Comparison of ENCODE assay signal across 14 mouse cellular contexts in the genomic region with DNA sequence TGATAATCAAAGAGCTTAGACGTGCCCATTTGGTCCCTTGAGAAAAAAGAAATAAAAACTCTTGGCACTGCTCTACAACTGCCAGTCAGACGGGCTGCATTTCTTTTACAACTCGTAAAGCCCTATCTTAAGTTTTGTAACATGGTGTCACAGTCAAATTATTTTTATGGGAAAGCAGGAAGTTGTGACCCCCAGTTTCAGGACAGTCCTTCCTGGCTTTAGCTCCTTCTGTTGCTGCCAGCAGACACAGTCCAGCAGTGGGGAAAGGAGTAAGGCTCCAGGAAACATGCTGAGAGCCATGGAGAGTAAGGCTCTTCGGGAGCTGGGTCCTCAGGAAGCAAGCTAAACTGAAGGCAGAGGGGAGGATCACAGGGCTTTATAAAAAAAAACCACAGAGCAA. TPM values are rescaled to one million over a fixed set of nuclear protein-coding genes. Genes with fewer than 3 reads are reported as not detected.
DNase-seq lines count a peak whose midpoint lies in the region; ATAC-seq and TF ChIP-seq lines count a peak whose summit lies in the region.
"Had no signal": no experiment of that assay in that cellular context is flagged by ENCODE, and none has a peak within 500 bp of the region (broad histone marks: within the 10 kb centered on the region; RNA-seq: fewer than 3 reads in every experiment).

No protein-coding gene starts in this region.

- H3K4me2 ChIP-seq in heart, embryonic 11.5 days, result no peak overlapping the region
- no peak overlapping the region for H3K4me2 ChIP-seq in lung, embryonic 14.5 days
- H3K4me2 ChIP-seq in neural tube, embryonic 15.5 days, result no peak overlapping the region
- H3K4me2 ChIP-seq: limb, embryonic 13.5 days; midbrain, embryonic 13.5 days had no signal

- no peak for ATAC-seq in heart, embryonic 11.5 days (replicated peaks; ENCODE audit: insufficient number of reproducible peaks, low FRiP score, low TSS enrichment)
- no peak for ATAC-seq in lung, embryonic 14.5 days (ENCODE audit: insufficient read depth)
- ATAC-seq in neural tube, embryonic 15.5 days (ENCODE audit: low FRiP score), result peak; percentile 15; the same call in 1 of the 2 replicates
- ATAC-seq: midbrain, embryonic 13.5 days had no signal

- H3K4me1 ChIP-seq in heart, embryonic 11.5 days (ENCODE audit: control insufficient read depth, insufficient read depth, low read length), result peaks cover 3% of the 10 kb centered on the region; the same call in 1 of the 2 replicates
- H3K4me1 ChIP-seq in lung, embryonic 14.5 days (ENCODE audit: insufficient read depth), result peaks cover 21% of the 10 kb centered on the region
- H3K4me1 ChIP-seq in neural tube, embryonic 15.5 days, result peaks cover 17% of the 10 kb centered on the region

- no peak overlapping the region for H3K9ac ChIP-seq in heart, embryonic 11.5 days (ENCODE audit: low read depth, low read length)
- H3K9ac ChIP-seq in lung, embryonic 14.5 days, result no peak overlapping the region
- H3K9ac ChIP-seq in neural tube, embryonic 15.5 days (replicated peaks), result no peak overlapping the region
- H3K9ac ChIP-seq: limb, embryonic 13.5 days; midbrain, embryonic 13.5 days had no signal

- no peaks in the 10 kb centered on the region for H3K36me3 ChIP-seq in heart, embryonic 11.5 days (ENCODE audit: control insufficient read depth, insufficient read depth, low read length)
- H3K36me3 ChIP-seq in lung, embryonic 14.5 days (ENCODE audit: insufficient read depth), result peaks cover 44% of the 10 kb centered on the region
- peaks cover 70% of the 10 kb centered on the region for H3K36me3 ChIP-seq in neural tube, embryonic 15.5 days

- TF ChIP-seq CTCF in lung, embryonic 14.5 days (IDR thresholded peaks at IDR 0.05; ENCODE audit: low read depth), result no peak

- peak; percentile 97 for DNase-seq in heart, adult 11 months
- DNase-seq in lung, embryonic 14.5 days, result peak; percentile 54
- DNase-seq in lung, postnatal 14 days, result no peak
- DNase-seq in heart, postnatal 4 days, result peak; percentile 40
- no peak for DNase-seq in urinary bladder, adult 2 months (ENCODE audit: low spot score)
- DNase-seq in ovary, postnatal 14 days (ENCODE audit: low spot score), result no peak
- DNase-seq: adrenal gland, postnatal 25 days had no signal

- no peaks in the 10 kb centered on the region for H3K27me3 ChIP-seq in heart, embryonic 11.5 days (ENCODE audit: control insufficient read depth, insufficient read depth, low read length)
- no peaks in the 10 kb centered on the region for H3K27me3 ChIP-seq in lung, embryonic 14.5 days (ENCODE audit: insufficient read depth, low read length)
- no peaks in the 10 kb centered on the region for H3K27me3 ChIP-seq in neural tube, embryonic 15.5 days (replicated peaks)
- H3K27me3 ChIP-seq: limb, embryonic 13.5 days; midbrain, embryonic 13.5 days had no signal

- H3K9me3 ChIP-seq in heart, embryonic 11.5 days (replicated peaks; ENCODE audit: control insufficient read depth, low read length), result no peaks in the 10 kb centered on the region
- H3K9me3 ChIP-seq in lung, embryonic 14.5 days (ENCODE audit: low read depth, low read length), result no peaks in the 10 kb centered on the region
- no peaks in the 10 kb centered on the region for H3K9me3 ChIP-seq in neural tube, embryonic 15.5 days (replicated peaks)
- H3K9me3 ChIP-seq: limb, embryonic 13.5 days; midbrain, embryonic 13.5 days had no signal

- H3K4me3 ChIP-seq in heart, embryonic 11.5 days (ENCODE audit: low read depth, low read length), result no peak overlapping the region
- H3K4me3 ChIP-seq in lung, embryonic 14.5 days (ENCODE audit: low read depth, low read length), result no peak overlapping the region
- no peak overlapping the region for H3K4me3 ChIP-seq in neural tube, embryonic 15.5 days (replicated peaks)
- H3K4me3 ChIP-seq: limb, embryonic 13.5 days; midbrain, embryonic 13.5 days had no signal

- 47% methylated on average over 4 of the region's 4 CpGs for WGBS in heart, embryonic 11.5 days (ENCODE audit: insufficient replicate concordance)
- 44% methylated on average over 4 of the region's 4 CpGs for WGBS in lung, embryonic 14.5 days
- 60% methylated on average over 4 of the region's 4 CpGs for WGBS in neural tube, embryonic 15.5 days

- H3K27ac ChIP-seq in heart, embryonic 11.5 days (ENCODE audit: low read depth, low read length), result no peak overlapping the region
- peak overlapping the region; percentile 63 for H3K27ac ChIP-seq in lung, embryonic 14.5 days (ENCODE audit: low read depth)
- peak overlapping the region; percentile 56 for H3K27ac ChIP-seq in neural tube, embryonic 15.5 days (replicated peaks)
- H3K27ac ChIP-seq: limb, embryonic 13.5 days; midbrain, embryonic 13.5 days had no signal

RNA-seq across cellular contexts. Expression of a gene that starts 17.5 kb away (rescaled TPM):
- polyA plus RNA-seq in heart, embryonic 11.5 days (2014; fragmentation: Nextera tagmentation; extraction: Ambion mirVana), result 1.3 and 1.8 TPM in 2 replicates
- 17.2 and 17.7 TPM in 2 replicates for polyA plus RNA-seq in lung, embryonic 14.5 days (2014; fragmentation: Nextera tagmentation; extraction: Ambion mirVana)
- total RNA-seq in heart, postnatal 4 days (2021), result 1 to 10 TPM; 7.7 to 8.9 TPM
- 34.1 and 34.5 TPM in 2 replicates for polyA plus RNA-seq in neural tube, embryonic 15.5 days (2015; fragmentation: Nextera tagmentation; extraction: Ambion mirVana)
- polyA plus RNA-seq in urinary bladder, adult 2 months (2012; rRNA removed), result 12.6 and 16.8 TPM in 2 replicates

RNA-seq across cellular contexts. Expression of a gene that starts 23.2 kb away (rescaled TPM):
- 0.28 and 0.56 TPM in 2 replicates for polyA plus RNA-seq in heart, embryonic 11.5 days (2014; fragmentation: Nextera tagmentation; extraction: Ambion mirVana)
- polyA plus RNA-seq in lung, embryonic 14.5 days (2014; fragmentation: Nextera tagmentation; extraction: Ambion mirVana), result 0.63 and 0.76 TPM in 2 replicates
- total RNA-seq in heart, postnatal 4 days (2021), result 1 to 10 TPM; 4.5 to 5.7 TPM
- 0.61 and 0.88 TPM in 2 replicates for polyA plus RNA-seq in neural tube, embryonic 15.5 days (2015; fragmentation: Nextera tagmentation; extraction: Ambion mirVana)
- polyA plus RNA-seq in urinary bladder, adult 2 months (2012; rRNA removed), result 11.6 and 15.2 TPM in 2 replicates

RNA-seq across cellular contexts. Expression of a gene that starts 56.1 kb away (rescaled TPM):
- polyA plus RNA-seq in heart, embryonic 11.5 days (2014; fragmentation: Nextera tagmentation; extraction: Ambion mirVana), result not detected in 2 replicates
- polyA plus RNA-seq in lung, embryonic 14.5 days (2014; fragmentation: Nextera tagmentation; extraction: Ambion mirVana), result not detected in 2 replicates
- not detected for total RNA-seq in heart, postnatal 4 days (2021)
- polyA plus RNA-seq in neural tube, embryonic 15.5 days (2015; fragmentation: Nextera tagmentation; extraction: Ambion mirVana), result not detected in 2 replicates
- polyA plus RNA-seq in urinary bladder, adult 2 months (2012; rRNA removed), result not detected in 2 replicates
- total RNA-seq: adrenal gland, postnatal 25 days; layer of hippocampus, adult 8-10 months had no signal
- polyA plus RNA-seq: C2C12; limb, embryonic 13.5 days; midbrain, embryonic 13.5 days; stomach, embryonic 14.5 days had no signal

Comparison
In these comparisons a context has a peak if more than half of its experiments do, and no peak if none do; other contexts are left out.
1. DNase-seq: peak in heart, adult 11 months (single experiment), lung, embryonic 14.5 days (single experiment) and heart, postnatal 4 days (single experiment); none in lung, postnatal 14 days (single experiment), urinary bladder, adult 2 months (single experiment) and ovary, postnatal 14 days (single experiment).